Mouse (Mus musculus) liver, adult 2 months (tissue): ENCODE results near the gene Gm20388.

Experiments used
- CTCF ChIP-seq: fragments of 200-500 bp; IDR thresholded peaks from 2 replicates; pipeline ENCODE4 v1.5.1; 2011; ENCODE audit warnings: low read depth, low read length, control low read depth
- POLR2A ChIP-seq: fragments of 200-500 bp; IDR thresholded peaks from 2 replicates; pipeline ENCODE4 v1.6.1; 2011; ENCODE audit warnings: low read length, control low read depth; ENCODE audit not compliant: insufficient read depth; ENCODE audit errors: extremely low read depth

- TF ChIP-seq CTCF: no peak
- TF ChIP-seq POLR2A: no peak
These were observed 1797.8 kb downstream of the Gm20388 start for GRCm38 (mm10) chr8:121708406-121708805.
